Mouse (Mus musculus) large intestine, adult 2 months (tissue): ENCODE data around the gene Anapc15-ps. TPM values are rescaled to one million over a fixed set of nuclear protein-coding genes. Genes with fewer than 3 reads are reported as not detected.

Experiments
- DNase-seq: peaks from one replicate; pipeline ENCODE4 v3.0.0-alpha.2; 2012; ENCODE audit warnings: low read depth, low spot score
- WGBS: fragments of 180-500 bp; shearing (Covaris S2); methylation state at CpG from one replicate; pipeline ENCODE4 v1.1.7; 2018; 5-methylcytosine and 5-hydroxymethylcytosine counted together
- polyA plus RNA-seq: library from polyadenylated mRNA; depleted of rRNA; stranded (reverse); fragments of >200 nt; gene quantifications from 2 replicates; pipeline ENCODE4 v1.2.3, GENCODE M21; 2012

Anapc15-ps gene
- polyA plus RNA-seq, 1 experiment = not detected

DNA sequence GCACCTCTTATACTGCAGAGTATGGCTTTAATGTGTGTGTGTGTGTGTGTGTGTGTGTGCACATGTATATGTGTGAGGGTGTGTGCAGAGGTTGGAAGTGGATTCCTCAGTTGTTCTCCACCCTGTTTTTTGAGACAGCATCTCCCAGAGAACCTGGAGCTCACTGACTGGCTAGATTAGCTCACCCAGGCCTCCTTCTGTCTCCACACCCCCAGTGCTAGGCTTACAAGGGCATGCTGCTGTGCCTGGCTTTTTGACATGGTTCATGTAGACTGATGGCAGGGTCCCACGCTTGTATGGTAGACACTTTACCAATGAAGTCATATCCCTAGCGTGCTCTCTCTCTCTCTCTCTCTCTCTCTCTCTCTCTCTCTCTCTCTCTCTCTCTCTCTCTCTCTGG lies 3.1 kb upstream of the Anapc15-ps start:
- 95% methylated on average over 2 of the region's 2 CpGs for WGBS
- no peak for DNase-seq

DNA sequence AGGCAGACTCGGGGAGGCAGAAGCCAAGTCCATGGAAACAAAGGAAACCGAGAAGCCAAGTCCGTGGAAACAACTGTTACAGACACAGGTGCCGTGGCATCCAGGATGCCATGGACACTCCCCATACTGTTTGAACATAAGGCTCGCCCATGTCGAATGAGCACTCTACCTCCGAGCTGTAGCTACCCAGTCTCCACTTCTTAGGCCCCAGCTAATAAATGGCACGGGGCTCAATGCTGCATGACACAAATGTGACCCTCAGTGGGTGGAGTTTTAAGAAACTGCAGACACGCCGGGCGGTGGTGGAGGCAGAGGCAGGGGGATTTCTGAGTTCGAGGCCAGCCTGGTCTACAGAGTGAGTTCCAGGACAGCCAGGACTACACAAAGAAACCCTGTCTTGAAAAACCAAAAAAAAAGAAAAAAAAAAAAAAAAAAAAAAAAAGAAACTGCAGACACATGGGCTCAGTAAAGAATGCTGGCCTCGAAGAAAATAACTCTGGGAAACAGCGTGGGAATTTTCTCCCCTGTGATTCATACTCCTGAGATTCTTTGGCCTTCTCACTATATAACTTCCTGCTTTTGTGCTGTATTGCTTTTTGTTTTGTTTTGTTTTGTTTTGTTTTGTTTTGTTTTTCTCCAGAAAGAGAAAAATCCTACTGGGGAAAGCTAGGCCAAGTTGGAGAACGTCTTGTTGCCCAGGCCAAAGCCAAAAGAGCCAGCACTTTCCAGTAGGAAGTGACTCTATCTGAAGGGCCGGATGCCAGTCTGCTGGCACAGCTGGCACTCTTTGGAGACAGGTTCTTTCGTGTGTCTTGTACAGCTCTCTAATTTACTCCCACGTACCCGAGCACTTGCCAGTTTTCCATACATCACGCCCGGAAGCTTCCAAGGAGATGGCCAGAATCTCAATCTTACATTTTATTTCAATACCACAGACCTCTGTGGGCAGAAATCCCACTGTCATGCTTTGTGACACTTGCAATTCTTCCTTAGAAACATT lies 2.2 kb downstream of the Anapc15-ps start:
- no peak for DNase-seq
- 73% methylated on average over 21 of the region's 21 CpGs for WGBS

DNA sequence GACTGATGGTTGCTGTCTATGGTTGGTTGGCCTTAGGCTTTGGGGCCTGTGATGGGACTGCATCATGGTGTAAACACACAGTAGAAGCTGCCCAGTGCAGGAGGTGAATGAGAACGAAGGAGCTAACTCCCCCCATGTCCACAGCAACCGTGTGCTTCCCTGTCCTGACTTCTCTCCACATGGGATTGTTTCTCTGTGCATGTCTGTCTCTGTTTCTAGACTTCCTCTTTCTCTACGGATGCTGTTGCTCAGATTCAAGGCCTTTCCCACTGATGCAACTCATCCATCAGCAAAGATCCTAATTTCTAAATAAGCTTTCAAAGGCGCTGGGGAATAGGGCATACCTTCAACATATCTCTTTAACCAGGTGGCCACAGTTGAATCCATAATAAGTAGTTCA lies 3.4 kb downstream of the Anapc15-ps start:
- no peak for DNase-seq
- WGBS = 94% methylated on average over 4 of the region's 4 CpGs

DNA sequence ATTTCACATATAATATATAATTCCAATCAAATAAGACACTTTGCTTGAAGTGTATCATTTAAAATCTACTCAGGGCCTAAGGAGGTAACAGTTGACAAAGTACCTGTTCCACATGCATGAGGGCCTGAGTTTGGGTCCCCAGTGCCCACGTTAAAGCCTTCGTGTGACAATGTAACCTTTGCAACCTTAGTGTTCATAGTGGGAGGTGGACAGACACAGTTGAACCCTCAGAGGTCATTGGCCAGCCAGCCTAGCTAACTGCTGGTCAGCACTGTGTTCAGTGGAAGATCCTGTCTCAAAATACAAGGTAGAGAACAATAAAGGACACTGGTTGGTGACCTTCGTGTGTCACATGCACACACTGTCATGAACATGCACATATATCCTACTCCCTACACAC lies 4.2 kb downstream of the Anapc15-ps start:
- DNase-seq = no peak
- WGBS = 90% methylated on average over 3 of the region's 3 CpGs

DNA sequence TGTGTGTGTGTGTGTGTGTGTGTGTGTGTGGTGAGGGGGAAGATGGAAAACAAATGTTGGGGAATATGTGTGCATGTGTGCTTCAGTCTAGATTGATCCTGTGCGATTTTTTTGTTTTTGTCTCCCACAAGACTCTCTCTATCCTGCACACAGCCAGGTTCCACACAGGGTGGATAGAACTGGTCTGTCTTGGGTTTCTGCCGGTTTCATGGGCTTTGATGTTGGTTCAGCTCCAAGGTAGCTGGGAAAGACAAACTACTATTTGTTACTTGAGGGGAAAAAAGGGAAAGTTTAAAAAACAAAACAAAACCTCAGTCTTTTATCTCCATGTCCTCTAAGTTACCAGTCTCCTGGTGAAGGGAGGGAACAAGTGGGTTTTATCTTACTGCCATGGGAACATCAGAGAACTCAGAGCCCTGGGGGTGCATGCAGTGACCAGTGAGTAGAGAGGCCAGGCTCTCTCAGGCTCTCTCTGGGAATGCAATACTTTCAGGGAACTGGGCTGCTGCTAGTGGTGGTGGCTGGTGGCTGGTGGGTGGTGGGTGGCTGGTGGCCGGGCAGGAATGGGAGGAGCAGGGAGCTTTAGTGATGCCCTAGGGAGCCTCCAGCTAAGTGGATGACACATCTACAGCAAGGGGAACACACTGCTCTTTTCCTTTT lies 5.8 kb downstream of the Anapc15-ps start:
- DNase-seq = no peak
- WGBS = 79% methylated on average over 3 of the region's 3 CpGs

DNA sequence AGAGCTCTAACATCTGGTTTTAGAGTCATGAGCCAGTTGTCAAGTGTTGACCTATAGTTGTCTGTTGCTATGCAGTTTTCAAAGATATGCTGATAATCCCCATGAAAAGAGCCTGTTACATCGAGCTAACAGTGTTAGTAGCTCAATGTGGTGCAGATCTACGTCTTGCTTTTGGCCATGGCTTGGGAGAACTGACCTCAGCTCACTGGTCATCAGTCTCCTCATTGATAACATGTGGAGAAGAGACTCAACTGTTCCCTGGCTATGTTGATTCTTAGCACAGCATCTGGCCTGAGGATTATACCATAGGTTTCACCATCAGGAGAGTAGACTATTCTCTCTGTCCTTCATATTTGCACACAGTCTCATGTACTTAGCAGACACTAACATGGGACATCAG lies 6.5 kb downstream of the Anapc15-ps start:
- no peak for DNase-seq
- WGBS = 80% methylated on average over 2 of the region's 2 CpGs

DNA sequence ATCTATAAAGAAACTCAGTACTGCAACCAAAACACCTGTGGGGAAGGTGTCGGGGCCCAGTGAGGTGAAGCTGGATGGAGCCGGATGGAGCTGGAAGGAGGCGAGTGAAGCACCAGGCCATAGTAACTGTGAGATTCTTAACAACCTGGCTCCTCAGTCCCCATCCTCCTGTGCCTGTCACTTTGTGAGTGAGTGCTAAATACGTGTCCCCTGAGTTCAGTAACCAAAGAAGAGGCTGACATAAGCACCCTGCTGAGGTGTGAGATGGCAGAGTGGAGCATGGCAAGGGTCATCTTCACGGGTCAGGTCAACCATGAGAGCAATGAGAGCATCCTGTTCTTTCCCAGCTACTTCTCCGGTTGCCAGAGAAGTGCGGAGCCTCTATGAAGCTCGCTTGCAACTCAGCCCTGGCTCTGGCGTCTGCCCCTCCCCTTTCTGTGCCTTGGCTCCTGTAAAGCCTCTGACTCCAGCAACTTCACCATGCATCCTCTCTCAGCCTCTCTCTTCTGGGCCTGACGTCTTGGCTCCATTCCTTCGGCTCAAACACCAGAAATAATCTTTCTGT lies 7.7 kb downstream of the Anapc15-ps start:
- WGBS = 72% methylated on average over 11 of the region's 11 CpGs
- DNase-seq = no peak

DNA sequence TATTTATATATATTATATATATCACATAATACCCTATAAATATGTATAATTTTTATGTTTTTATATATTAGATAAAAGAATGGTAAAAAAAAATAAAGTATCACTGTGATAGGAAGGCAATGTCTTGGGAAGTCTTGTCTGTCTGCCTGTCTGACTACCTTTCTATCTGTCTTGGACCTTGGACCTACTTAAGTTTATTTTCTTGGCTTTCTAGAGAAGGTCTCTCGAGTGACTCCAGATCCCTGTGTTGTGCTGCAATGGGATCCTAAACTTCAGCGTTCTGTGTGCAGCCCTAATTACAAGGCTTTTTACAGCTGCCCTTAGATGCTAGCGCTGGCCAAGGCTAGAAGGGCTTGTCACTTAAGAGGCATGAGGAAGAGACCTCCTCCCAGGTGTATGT lies 8.6 kb downstream of the Anapc15-ps start:
- WGBS = 27% methylated on average over 3 of the region's 3 CpGs
- no peak for DNase-seq

DNA sequence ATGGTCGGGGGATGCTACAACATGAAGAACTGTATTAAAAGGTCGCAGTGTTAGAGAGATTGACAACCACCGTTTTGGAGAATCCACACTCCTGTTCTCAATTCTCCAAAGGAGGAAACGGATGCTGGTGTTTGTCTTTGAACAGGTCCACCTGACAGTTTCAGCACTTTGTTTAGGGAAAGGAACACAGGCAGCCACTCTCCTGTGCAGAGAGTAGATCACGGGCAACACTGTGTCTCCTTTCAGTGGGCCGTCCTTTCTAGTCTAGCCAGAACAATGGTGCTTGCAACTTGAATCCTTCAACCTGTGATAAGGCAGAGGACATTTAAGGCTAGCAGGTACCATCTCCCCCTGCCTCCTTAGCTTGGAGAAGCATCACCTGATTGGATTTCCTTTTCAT lies 12.9 kb downstream of the Anapc15-ps start:
- 74% methylated on average over 6 of the region's 6 CpGs for WGBS
- DNase-seq = no peak

DNA sequence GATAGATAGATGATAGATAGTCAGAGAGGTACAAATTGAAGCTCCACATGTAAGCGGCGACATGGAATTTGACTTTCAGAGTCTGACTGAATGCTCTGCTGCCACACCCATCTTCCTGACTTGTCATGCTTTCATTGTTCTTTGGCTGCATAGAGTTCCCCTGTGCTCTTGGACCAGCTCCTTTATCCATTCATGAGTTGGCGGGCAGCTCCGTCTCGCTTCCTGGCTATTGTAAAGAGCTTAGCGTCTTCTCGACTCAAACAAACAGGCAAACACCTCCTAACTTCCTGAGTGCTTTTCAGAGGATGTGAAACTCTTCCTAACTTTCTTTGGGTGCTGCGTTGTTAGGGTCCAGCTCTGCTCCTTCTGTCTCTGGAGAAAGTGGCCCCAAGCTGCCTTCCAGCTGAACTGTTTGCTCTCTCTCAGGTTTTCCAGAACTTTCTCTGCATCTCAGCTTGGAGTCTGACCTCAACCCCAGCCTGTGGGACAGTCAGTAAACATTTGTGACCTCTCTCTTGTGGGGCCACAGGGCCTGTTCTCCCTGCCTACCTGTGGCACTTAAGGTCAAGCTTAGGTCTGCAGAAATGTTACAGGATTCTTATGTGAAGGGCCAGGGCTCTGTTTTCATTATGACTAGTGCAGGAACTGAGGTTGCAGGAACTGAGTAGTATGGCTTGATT lies 13.6 kb downstream of the Anapc15-ps start:
- no peak for DNase-seq
- 61% methylated on average over 8 of the region's 8 CpGs for WGBS

DNA sequence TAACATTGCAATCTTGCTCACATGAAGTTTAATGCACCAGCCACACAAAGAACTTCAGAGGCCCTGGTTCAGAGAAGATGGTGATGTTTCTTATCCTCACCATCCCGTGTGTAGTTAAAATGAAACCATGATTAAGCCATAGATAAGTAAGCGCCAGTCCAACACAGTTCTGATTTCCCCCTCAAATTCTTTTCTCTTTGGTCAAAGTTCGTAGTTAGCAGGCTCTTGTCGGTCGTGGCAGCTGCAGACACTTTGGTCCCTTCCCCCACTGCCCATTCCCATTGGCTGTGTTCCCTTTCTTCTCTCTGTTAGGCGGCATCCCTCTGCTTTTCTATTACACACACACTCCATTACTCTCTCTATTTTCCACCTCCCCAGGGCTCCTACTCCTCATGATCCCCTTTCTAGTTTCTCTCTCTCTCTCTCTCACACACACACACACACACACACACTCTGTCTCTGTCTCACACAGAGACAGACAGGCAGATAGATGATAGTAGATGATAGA lies 14.4 kb downstream of the Anapc15-ps start:
- WGBS = 30% methylated on average over 6 of the region's 6 CpGs

DNA sequence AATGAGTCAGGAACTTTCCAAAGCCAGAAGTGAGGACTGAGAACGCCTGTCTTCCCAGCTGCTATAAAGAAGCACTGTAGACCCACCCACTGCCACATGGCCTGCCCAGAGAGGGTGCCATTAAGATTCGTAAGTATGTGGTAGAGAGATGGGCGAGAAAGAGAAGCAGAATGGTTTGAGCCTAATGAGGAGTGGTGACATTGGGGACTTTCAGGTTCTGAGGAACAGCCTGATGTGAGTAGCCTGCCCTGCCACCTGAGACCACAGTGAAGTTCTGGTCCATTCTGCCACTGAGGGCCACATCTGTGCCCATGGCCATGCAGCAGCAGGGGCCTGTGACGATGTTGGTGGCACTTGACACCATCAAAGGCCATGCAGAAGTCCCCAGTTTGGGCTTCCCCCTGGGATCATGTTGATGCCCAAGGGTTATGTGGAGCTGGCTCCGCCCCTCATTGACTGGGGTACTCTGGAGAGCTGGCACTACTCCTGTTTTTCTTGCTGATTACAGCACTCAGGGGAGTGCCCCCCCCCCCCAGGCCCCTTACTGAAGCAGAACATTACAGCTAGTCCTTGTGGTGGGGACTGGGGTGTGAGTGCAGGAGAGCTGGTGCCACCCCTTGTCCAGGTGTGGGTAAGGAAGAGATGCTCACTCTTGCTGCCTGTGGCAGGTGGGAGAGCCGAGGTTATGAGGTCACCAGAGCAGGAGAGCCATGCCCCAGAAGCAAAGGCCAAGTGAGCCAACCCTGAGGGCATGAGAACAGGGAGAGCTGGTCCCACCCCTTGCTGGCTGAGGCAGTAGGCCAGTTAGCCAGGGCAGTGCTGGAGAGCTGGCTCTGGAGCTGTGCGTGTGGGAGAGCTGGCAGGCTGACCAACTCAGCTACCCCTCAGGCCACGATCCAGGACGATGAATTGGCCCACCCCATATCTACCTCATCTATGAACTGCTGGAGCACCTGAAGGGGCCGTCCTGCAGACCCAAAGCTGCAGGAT lies 16.7 kb downstream of the Anapc15-ps start:
- WGBS = 77% methylated on average over 10 of the region's 10 CpGs
- DNase-seq = no peak

More for the DNA sequence above, 14.4 kb downstream of the Anapc15-ps start:
- DNase-seq = no peak

DNA sequence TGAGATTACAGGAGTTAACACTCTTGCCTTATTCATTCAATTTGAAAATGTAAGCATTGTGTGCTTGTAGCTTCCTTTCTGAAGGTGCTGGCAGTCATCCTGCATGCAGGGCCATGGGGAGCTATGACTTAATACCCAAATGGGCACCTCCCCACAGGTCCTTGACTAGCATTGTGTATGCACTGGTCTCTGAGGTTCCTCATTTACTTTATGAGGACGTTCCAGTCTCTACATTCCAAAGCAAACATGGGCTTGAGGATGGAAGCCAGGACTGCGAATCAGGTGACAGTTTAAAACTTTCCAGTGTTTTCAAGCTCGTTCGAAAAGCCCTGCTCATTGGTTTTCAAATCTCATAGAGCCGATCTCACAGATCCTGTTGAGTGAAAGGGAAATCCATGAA lies 21.1 kb downstream of the Anapc15-ps start:
- WGBS = 81% methylated on average over 5 of the region's 5 CpGs
- no peak for DNase-seq

DNA sequence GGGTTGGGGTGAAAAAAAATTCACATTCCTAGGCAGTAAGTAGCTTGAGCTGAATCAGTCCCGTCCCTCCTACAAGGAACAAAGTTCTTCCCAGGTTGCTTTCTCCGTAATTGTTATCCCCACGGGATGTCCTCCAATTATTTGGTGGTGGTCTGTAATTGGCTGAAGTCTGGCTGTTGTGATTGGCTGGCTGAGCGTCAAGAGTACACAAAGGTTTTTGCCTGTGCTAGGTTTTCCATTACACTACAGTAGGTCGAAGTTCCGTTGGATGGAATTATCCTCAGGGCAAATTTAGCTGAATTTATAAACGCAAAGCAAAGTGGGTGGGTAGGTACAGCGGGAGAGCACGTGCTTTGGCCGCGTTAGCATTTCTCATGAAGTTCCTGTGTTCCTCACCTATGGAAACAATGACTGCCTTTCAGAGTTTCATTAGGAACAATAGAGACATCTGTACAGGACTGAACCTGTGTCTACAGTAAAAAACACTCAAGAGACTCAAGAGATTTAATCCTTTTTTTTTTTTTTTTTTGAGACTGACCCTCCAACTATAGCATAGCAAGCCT lies 24.8 kb downstream of the Anapc15-ps start:
- DNase-seq = no peak
- 90% methylated on average over 11 of the region's 11 CpGs for WGBS

DNA sequence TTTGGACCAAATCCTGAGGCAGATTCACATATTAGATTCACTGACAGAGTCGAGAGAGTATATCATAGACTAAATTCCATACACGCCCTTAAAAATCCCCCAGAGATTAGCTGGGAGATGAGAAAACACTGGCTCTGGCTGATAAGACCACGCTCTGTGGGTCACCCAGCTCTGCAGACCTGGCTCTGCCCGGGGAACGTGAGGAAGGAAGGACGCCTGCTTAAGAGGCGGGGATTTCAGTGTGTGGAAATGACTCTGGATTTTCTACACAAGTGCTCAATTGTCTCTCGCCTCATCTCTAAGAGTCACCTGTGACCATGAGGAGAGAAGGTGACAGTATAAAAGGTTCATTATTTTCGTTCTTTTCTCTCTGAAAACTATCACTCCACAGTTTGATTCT lies 26.1 kb downstream of the Anapc15-ps start:
- 54% methylated on average over 9 of the region's 9 CpGs for WGBS
- DNase-seq = no peak

DNA sequence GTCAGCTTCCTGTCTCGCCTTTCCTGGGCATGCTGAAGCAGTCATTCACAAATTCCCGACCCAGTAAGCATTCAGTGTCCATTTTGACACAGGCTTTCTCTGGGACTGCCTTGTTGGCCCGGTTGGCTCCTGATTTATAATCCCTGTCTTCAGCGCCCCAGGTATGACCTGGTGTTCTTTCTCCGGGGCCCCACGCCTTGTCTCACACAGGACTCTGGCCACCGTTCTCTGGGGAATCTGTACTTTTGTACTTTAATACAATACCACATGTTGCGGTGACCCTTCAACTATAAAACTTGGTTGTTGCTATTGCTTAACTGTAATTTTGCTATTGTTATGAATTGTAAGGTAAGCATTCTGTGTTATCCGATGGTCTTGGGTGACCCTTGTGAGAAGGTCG lies 26.7 kb downstream of the Anapc15-ps start:
- DNase-seq = no peak
- 71% methylated on average over 10 of the region's 10 CpGs for WGBS

DNA sequence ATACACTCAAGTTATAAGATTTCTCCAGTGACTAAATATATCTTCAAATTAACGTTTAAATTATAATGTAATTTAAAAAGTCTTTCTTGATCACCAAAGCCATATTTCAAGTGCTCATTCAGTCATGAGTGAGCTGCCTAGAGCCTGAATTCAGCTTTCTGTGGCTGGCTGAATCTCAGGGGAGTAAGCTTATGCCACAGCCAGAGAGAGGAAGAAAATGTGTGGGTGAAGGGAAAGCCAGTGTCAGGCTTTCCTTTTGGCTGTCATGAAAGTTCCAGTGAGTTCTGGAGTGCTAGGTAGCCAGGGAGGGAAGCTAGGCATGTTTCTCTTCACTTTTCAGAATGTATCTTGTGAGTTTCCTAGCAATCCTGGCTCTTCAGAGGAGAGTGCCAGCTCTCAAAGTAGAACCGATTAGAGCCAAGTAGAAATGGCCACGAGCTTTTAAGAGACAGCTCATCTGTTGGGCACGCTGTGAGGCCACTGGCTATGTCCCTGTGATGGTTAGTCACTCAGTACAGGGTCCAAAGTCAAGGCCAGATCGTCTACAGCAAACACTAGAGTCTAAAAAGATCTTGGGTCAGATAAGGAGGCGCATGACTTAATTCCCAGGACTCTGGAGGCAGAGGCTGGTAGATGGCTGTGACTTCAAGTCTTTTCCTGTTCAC lies 29.4 kb downstream of the Anapc15-ps start:
- WGBS = 25% methylated on average over 6 of the region's 6 CpGs
- peak; percentile 69 for DNase-seq

DNA sequence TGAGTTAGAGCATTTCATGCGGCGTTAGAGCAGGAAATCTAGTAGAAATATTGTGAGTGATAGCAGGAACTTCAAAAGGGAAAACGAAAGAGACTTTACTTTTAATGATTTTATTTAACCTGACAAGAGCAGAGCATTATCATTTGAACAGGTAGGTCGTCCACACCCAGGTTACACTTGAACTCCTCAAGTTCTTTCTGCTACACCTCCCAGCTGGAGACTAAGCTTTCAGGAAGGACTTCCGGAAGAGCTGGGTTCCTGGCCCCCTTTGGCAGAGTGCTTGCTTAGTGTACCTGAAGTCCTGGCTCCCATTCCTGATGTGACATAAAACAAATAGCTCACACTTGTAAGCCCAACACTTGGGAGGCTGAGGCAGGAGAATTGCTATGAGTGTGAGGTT lies 30.2 kb downstream of the Anapc15-ps start:
- no peak for DNase-seq
- 44% methylated on average over 5 of the region's 5 CpGs for WGBS
